Mouse (Mus musculus) lung, adult 18-20 months (tissue): ENCODE data around the gene Kcng4.

ENCODE experiments used
- DNase-seq, 2 experiments: peaks; one replicate each; pipeline ENCODE4 v3.0.0; 2022; ENCODE audit warnings: mixed read lengths in 2 of 2

Kcng4 gene

DNA sequence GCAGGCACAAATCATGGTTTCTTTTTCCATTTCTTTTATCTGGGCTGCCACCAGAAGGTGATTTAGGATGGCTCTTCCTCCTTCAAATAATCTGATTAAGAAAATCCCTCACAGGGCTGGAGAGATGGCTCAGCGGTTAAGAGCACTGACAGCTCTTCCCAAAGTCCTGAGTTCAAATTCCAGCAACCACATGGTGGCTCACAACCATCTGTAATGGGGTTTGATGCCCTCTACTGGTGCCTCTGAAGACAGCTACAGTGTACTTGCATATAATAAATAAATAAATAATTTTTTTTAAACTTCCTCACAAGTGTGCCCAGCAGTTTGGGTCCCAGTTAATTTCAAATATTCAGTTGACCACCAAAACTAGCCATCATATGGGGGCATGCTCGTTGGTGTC lies 29.3 kb downstream of the Kcng4 start:
- DNase-seq = no peak

DNA sequence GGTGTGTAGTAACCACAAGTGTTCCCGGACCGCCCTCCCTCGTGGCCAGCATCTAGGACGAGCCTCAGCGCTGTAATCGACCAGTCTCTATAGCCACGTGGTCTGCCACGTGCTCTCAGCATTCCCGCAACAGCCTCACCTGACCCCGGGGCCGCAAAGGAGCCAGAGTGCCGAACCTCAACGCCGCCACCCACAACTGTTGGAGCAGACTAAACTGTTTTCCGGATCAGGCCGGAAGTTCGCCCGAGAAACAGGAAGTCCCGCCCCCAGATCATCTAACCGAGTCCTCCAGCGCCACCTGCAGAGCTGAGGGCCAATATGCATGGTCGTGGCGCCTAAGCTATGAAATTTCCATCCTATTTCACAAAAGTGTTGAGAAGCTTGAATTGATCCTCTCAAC lies 30.5 kb downstream of the Kcng4 start, which contains the start of gene Taf1c:
Taf1c (minus strand) TSS at position 227 of the 400 bp plus-strand sequence.
- peak; percentile 91 to 95 for DNase-seq

DNA sequence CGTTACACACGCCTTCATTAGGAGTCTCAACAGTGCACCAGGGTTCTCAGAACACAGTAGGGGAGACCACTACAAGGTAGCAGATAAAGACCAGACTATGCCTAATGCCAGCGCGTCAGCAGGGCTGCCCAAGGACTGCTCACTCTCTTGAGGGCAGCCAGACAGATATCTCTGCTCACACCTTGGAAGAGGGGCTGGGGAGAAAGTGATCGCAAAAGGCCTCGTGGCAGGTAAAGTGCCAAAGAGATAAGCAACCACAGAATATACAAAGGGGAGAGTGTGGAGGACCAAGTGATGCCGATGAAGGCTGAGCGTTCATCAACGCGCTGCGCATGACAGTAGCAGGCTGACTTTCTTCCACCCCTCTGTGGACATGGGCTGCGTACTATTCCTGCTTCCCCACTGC lies 31.1 kb downstream of the Kcng4 start:
- no peak for DNase-seq

DNA sequence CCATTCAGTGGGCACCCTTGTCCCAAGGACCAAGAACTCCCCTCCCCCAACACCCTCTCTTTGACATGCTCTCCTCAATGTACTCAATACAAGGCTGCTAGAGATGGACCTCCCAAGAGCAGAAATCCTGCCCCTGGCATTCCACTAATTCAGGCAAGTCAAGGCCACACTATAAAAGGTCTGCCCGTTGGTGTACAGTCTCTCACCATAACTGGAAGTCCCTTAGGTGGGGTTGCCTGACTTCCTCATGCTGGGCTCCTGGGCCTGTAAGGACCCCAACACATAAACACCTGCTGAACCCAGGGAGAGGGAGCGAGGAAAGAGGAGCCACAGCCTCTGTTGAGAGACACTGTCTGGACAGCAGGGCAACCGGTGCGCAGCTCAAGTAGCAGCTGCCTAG lies 31.7 kb downstream of the Kcng4 start:
- DNase-seq = no peak

DNA sequence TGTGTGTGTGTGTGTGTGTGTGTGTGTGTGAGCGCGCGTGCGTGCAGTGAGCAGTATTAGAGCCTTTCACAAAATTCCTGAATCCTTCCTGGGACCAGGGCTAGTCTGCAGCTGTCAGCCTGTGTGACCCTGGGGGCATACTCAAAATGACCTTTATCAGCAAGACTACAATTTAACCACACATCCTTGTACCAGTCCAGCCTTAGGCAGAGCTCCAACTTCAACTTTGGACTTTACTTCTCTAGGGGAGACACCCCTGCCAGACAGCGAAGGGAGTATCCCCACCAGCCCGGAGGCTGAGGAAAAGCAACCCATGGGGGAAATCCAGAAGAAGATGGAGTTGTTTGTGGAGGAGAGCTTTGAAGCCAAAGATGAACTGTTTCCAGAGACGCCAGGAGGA lies 44.0 kb downstream of the Kcng4 start:
- no peak for DNase-seq

DNA sequence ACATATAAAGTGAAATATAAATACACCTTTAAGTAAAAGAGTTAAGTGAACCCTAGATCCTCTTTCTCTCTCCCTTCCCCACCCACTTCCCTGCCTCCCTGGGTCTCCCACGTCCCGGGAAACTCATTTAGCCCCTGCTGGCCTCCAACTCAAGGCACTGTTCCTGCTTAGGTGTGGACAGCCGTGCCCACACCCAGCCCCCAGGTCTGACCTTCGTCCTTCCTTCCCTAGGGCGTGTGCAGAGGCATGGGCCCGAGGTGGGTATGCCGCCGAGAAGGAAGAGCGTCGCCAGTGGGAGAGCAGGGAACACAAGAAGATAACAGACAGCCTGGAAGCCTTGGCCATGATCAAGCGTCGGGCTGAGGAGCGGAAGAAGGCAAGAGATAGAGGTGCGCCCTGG lies 45.1 kb downstream of the Kcng4 start:
- DNase-seq = no peak

DNA sequence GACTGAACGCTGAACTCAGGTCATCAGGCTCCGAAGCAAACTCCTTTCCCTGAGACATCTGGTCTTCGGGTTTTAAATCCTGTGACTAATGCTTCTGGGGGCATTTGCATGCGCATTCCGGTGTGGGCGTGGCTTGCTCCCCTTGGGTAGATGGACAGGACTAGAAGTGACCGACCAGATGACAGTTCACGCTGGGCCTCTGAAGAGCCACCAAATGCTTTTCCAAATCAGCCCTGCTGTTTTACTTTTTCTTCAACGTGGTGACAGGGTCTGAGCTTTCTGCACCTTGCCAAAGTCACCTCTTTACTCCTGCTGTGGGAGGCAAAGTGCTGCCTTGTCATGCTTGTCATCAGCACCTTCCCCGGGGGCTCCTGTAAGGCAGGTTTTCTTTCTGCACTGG lies 46.6 kb downstream of the Kcng4 start:
- DNase-seq = no peak

DNA sequence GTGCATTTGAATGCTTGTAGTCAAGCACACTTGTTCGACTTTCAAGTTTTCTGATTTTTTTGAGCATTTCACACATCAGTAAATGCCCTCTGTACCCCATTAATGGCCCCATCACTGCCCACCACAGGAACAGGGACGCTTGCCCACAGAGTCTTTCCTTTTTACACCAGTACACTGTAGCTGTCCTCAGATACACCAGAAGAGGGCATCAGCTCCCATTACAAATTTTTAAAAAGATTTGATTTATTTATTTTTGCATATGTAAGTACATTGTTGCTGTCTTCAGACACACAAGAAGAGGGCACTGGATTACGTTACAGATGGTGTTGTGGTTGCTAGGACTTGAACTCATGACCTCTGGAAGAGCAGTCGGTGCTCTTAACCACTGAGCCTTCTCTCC lies 47.2 kb downstream of the Kcng4 start:
- DNase-seq = no peak

DNA sequence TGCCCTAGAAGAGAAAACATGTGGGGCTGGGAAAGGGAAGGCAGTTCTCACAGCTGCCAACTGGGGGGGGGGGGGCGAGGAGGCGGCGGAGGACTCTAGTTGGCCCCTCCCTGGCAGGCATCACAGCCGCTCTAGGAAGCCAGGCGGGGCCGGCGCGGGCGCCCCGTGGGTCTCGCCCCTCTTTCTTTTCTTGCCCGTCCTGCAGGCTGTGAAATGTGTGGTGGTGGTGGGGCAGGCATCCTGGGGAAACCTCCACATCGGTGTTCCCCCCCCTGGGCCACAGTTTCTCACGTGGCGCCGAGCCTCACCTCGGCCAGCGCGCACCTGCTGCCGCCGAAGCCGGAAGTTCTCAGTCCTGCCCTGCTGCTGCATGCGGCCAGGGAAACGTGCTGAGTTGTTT lies 49.6 kb downstream of the Kcng4 start:
- no peak for DNase-seq

DNA sequence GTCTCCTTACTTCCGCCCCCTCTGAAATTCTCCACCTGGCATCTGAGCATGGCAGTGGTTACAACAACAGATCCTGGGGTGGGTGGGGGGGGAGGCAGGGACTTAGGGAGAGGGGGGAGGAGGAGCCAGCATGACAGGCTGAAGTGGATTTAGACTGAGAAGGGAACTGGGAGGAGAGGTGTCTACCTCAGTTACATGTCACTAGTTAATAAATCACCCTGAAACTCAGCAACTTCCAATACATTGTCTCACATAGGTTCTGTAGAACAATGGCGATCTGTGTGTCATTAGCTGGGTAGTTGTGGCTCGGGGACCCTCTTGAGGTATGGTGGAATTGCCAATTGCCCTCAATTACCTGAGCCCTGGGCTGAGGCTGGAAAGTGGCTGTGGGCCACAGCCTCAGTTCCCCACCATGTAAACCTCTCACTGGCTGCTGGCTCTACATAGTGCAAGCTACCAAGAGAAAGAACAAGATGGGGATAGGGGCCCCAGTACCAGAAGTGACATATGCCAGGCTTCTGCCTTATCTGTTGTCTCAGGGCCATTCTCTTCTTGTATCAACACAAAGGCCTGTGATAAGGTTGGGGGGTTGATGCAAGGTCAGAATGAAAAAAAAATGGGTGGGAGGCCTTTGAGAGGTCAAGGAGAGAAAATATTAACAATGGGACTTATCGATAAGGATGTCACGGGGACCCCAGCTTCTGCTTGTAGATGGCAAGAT lies 54.9 kb downstream of the Kcng4 start:
- no peak for DNase-seq

DNA sequence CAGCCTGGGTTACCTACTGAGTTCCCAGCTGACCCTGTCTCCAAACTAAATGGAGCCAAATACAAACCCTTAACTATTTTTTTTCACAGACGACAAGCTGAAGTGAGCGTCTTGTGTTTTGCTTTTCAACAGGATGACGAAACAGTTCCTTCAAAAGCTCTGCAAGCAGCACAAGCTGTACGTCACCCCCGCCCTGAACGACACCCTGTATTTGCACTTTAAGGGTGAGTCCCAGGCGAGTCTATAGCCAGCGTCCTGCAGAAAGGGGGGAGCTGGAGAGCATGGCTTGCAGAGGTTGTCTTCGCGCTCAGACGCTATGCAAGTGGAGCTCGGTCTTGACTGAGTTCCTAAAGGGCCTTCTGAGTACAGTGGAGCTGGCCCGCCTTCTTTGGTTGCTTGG lies 56.4 kb downstream of the Kcng4 start:
- no peak for DNase-seq

DNA sequence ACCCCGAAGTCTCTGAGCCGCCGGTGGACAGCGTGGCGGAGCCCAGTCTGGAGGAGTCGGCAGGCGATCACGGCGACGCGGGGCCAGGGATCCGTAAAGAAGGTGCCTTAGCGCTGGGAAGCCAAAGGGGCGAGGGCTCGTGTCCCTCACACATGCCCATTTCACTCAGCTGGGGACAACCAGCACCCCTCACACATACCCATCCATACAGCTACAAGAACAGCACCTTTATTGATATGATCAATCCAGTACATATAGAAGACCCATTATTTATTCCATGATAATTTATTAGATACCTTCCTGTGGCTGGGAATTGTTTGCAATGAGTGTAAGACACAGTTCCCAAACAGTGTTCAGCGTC lies 60.1 kb downstream of the Kcng4 start:
- DNase-seq = no peak

DNA sequence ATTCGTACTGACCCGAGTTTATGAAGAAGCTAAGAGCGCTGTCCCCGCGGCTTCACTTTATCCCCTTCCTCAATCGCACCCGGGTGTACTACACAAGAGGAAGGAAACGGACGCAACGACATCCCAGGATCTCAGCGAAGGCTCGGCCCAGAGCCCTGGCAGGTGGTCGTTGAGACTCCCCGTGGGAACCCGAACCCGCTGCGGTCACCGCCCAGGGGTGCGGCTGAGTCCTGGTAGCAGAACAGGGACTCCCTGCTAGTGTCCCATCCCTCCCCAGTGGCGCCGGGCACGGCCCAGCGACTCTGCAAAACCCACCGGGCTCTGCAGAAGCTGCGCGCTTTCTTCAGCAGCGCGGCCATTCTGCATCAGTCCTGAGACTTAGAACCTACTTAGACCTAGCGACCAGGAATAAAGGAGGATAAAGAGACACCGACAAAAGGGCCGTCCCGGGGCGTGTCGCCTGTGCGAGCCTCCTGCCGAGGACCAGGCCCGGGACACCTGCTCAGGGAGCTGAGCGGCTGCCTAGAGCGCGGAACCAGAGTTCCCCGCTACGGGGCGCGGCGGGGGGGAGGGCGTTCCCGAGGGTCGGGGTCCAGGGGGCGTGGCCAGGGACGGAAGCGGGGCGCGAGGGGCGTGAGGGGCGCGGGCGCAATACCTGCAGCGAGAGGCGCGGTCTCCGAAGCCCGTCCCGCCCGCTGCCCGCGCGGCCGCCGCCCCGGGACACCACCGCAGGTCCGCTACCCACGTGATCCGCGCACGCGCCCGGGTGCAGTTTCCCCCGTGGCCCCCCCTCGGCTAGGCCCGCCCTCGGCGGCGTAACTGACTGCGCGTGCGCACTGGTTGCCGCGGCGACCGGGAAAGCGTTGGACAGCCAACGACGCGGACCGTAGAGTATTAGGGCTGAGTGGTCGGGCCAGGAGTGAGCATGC lies 60.8 kb downstream of the Kcng4 start, which contains the start of the genes Hsdl1 and Dnaaf1:
Hsdl1 (minus strand) TSS at position 747 of the 929 bp plus-strand sequence.
Dnaaf1 (plus strand) TSS at position 799 of the 929 bp plus-strand sequence.
- DNase-seq = peak; percentile 95 to 97
